Mouse (Mus musculus) limb, embryonic 12.5 days (tissue): Measurements from ENCODE around the gene Cd247. TPM values are rescaled to one million over a fixed set of nuclear protein-coding genes. Genes with fewer than 3 reads are reported as not detected.
A peak's percentile ranks its signal among the peaks of the same experiment; 100 is the strongest.
"Not testable (repeated sequence)": the region's sequence is repeated elsewhere in the genome, so short reads cannot be mapped to it uniquely, and the experiment has no call there.

Source experiments
- ATAC-seq: fragments of 200-750 bp; cut with Nextera tagmentation; 2 replicates; pipeline ENCODE4 v1.8.0; 2017; ENCODE audit warnings: low read depth, moderate TSS enrichment; ENCODE audit not compliant: insufficient number of reproducible peaks, insufficient read depth, low FRiP score, low TSS enrichment
- H3K27ac ChIP-seq: fragments of 300-500 bp; sonication (generic); 2 replicates; pipeline ENCODE4 v1.5.1; 2016; ENCODE audit warnings: mild to moderate bottlenecking, moderate library complexity
- H3K27me3 ChIP-seq: fragments of 300-500 bp; sonication (generic); 2 replicates; pipeline ENCODE4 v1.6.1; 2016; ENCODE audit warnings: mild to moderate bottlenecking, moderate library complexity
- H3K36me3 ChIP-seq: fragments of 300-500 bp; sonication (generic); 2 replicates; pipeline ENCODE4 v1.6.1; 2016; ENCODE audit warnings: mild to moderate bottlenecking, moderate library complexity
- H3K4me1 ChIP-seq: fragments of 300-500 bp; sonication (generic); replicated peaks from 2 replicates; pipeline ENCODE4 v1.6.1; 2016
- H3K4me2 ChIP-seq: fragments of 300-500 bp; sonication (generic); 2 replicates; pipeline ENCODE4 v1.6.1; 2016; ENCODE audit warnings: mild to moderate bottlenecking, moderate library complexity
- H3K4me3 ChIP-seq: fragments of 300-500 bp; sonication (generic); replicated peaks from 2 replicates; pipeline ENCODE4 v1.5.1; 2016; ENCODE audit warnings: mild to moderate bottlenecking
- H3K9ac ChIP-seq: fragments of 300-500 bp; sonication (generic); replicated peaks from 2 replicates; pipeline ENCODE4 v1.6.1; 2016; ENCODE audit warnings: mild to moderate bottlenecking, moderate library complexity
- H3K9me3 ChIP-seq: fragments of 300-500 bp; sonication (generic); 2 replicates; pipeline ENCODE4 v1.6.1; 2016; ENCODE audit warnings: mild to moderate bottlenecking, moderate library complexity
- WGBS: fragments of 180-500 bp; shearing (Covaris S2); methylation state at CpG from one replicate; pipeline ENCODE4 v1.1.7; 2016; 5-methylcytosine and 5-hydroxymethylcytosine counted together
- polyA plus RNA-seq: library from polyadenylated mRNA; unstranded; fragments of >200 nt; fragmentation: Nextera tagmentation; extraction: Ambion mirVana; gene quantifications from 2 replicates; pipeline ENCODE4 v1.2.1, GENCODE M21; 2016

Cd247 gene
- 1.4 and 1.6 TPM in 2 replicates for polyA plus RNA-seq

- ATAC-seq: no peak
- Histone ChIP-seq H3K27ac (no peak within 1 kb of the TSS), H3K9me3 (no peaks in the 10 kb centered on the region), H3K9ac (no peak within 1 kb of the TSS), H3K4me1 (peaks cover 21% of the 10 kb centered on the region), H3K36me3 (no peaks in the 10 kb centered on the region), H3K27me3 (peaks cover 9% of the 10 kb centered on the region), H3K4me2 (no peak within 1 kb of the TSS), H3K4me3 (no peak within 1 kb of the TSS)
- 72% methylated on average over 8 of the region's 8 CpGs for WGBS
Measured at GRCm38 (mm10) chr1:165788511-165788910, at the start of gene Cd247. Gene Cd247, plus strand, starts transcription at chr1:165788681.

GRCm38 (mm10) chr1:165738985-165739384 lies 49.5 kb upstream of the Cd247 start:
- H3K9ac ChIP-seq: no peak overlapping the region
- 38% methylated on average over 1 of the region's 1 CpGs for WGBS
- peaks cover 5% of the 10 kb centered on the region; the same call in 1 of the 2 replicates for H3K27me3 ChIP-seq

GRCm38 (mm10) chr1:165741989-165742388 lies 46.5 kb upstream of the Cd247 start:
- Histone ChIP-seq H3K4me1 (no peaks in the 10 kb centered on the region), H3K4me3 (no peak overlapping the region), H3K4me2 (no peak overlapping the region), H3K9ac (no peak overlapping the region), H3K27me3 (no peaks in the 10 kb centered on the region), H3K36me3 (no peaks in the 10 kb centered on the region), H3K9me3 (no peaks in the 10 kb centered on the region), H3K27ac (no peak overlapping the region)
- 84% methylated on average over 8 of the region's 8 CpGs for WGBS
- no peak for ATAC-seq

More at GRCm38 (mm10) chr1:165738985-165739384, 49.5 kb upstream of the Cd247 start:
- Histone ChIP-seq H3K9me3 (no peaks in the 10 kb centered on the region), H3K4me2 (no peak overlapping the region), H3K4me3 (no peak overlapping the region), H3K27ac (no peak overlapping the region), H3K36me3 (no peaks in the 10 kb centered on the region), H3K4me1 (no peaks in the 10 kb centered on the region)
- ATAC-seq: no peak

DNA sequence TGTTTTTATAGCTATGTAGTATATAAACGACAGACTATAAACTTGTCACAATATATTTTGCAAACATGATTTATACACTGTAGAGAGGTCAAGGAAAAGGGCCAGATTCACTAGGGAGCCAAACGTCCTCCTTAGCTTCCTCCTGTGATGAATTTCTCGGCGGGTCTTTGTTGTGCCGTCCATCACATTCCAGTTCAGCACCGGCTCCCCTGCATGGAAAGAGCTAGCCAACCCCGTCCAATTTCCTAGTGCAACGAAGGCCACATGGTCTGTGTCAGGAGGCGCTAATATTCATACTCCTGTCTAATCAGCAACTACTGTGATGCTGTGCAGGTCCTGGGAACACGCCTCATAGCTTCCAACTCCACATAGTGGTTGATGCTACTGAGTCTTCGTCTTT lies 40.4 kb upstream of the Cd247 start:
- H3K4me1 ChIP-seq: no peaks in the 10 kb centered on the region

DNA sequence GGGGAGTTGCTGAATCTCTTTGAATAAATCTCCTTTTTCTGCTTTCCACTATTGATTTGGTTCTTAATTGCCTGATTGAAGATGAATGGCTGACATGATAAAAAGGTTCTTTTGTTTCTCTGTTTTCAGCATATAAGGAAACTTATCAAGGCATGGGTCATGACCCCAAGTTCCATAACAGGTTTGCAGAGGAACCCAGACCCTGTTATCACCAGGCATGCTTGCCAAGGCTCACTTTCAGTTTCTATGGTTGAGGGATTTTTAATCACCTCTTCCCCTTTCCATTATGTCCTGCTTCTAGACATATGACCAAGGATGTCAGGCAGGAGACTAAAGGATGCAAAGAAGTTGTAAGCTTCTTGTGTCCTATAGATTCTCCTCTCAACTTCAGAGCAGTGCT lies 37.3 kb upstream of the Cd247 start:
- ATAC-seq: no peak
- H3K4me2 ChIP-seq: no peak overlapping the region
- no peaks in the 10 kb centered on the region for H3K9me3 ChIP-seq

More for the DNA sequence above, 40.4 kb upstream of the Cd247 start:
- Histone ChIP-seq H3K4me3 (no peak overlapping the region), H3K9ac (no peak overlapping the region), H3K36me3 (no peaks in the 10 kb centered on the region), H3K4me2 (no peak overlapping the region), H3K27me3 (no peaks in the 10 kb centered on the region), H3K27ac (no peak overlapping the region), H3K9me3 (no peaks in the 10 kb centered on the region)
- WGBS: 27% methylated on average over 11 of the region's 11 CpGs
- ATAC-seq: no peak

DNA sequence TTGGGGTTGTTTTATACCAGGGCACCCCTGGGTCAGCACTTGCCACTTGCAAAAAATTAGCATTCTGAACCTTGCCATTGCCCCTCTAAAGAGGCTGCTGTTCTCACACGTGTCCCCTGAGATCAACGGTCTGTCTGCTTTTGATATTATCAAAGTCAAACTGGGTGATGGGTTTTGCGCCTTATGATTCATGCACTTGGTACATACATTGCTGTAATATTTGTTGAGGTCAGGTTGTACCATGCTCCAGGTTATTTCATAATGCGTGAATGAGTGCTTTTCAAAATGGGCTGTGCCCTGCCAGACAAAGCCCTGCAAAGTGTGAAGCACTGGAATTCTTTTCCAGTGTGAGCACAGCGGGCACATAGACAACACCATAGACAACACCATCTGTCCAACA lies 36.6 kb upstream of the Cd247 start:
- ATAC-seq: no peak
- H3K4me3 ChIP-seq: no peak overlapping the region
- H3K36me3 ChIP-seq: no peaks in the 10 kb centered on the region
- H3K4me2 ChIP-seq: no peak overlapping the region
- no peaks in the 10 kb centered on the region for H3K4me1 ChIP-seq
- WGBS: 76% methylated on average over 5 of the region's 5 CpGs
- H3K9me3 ChIP-seq: no peaks in the 10 kb centered on the region
- H3K27ac ChIP-seq: no peak overlapping the region
- no peak overlapping the region for H3K9ac ChIP-seq
- H3K27me3 ChIP-seq: no peaks in the 10 kb centered on the region

More for the DNA sequence above, 37.3 kb upstream of the Cd247 start:
- Histone ChIP-seq H3K36me3 (no peaks in the 10 kb centered on the region), H3K9ac (no peak overlapping the region), H3K27ac (no peak overlapping the region), H3K4me1 (no peaks in the 10 kb centered on the region), H3K27me3 (no peaks in the 10 kb centered on the region), H3K4me3 (no peak overlapping the region)

GRCm38 (mm10) chr1:165754205-165754604 lies 34.3 kb upstream of the Cd247 start:
- 88% methylated on average over 6 of the region's 6 CpGs for WGBS
- Histone ChIP-seq H3K27me3 (no peaks in the 10 kb centered on the region), H3K4me1 (no peaks in the 10 kb centered on the region)

DNA sequence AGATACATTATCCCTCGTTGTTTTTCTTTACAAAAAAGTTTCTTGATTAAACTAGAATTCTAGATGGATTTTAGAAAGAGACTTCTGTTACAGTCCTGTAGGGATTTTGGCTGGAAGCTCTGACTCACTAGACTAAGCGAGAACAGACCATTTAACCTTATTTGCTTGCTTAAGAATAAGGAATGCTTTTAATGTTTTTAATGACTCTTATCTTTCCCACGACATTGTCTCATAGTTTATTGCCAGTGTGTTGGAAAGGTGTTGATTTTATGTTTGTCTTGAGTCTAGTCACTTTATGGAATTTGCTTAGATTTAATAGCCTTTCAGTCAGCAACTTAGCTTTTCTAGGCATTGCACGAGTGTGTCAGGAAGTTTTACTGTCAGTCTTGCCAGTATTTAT lies 33.3 kb upstream of the Cd247 start:
- H3K9ac ChIP-seq: no peak overlapping the region
- ATAC-seq: no peak
- H3K4me3 ChIP-seq: no peak overlapping the region
- 29% methylated on average over 4 of the region's 4 CpGs for WGBS
- H3K27ac ChIP-seq: no peak overlapping the region
- H3K4me2 ChIP-seq: no peak overlapping the region
- no peaks in the 10 kb centered on the region for H3K27me3 ChIP-seq
- no peaks in the 10 kb centered on the region for H3K4me1 ChIP-seq
- no peaks in the 10 kb centered on the region for H3K9me3 ChIP-seq
- H3K36me3 ChIP-seq: no peaks in the 10 kb centered on the region

More at GRCm38 (mm10) chr1:165754205-165754604, 34.3 kb upstream of the Cd247 start:
- ATAC-seq: no peak
- Histone ChIP-seq H3K4me2 (no peak overlapping the region), H3K36me3 (no peaks in the 10 kb centered on the region), H3K9ac (no peak overlapping the region), H3K4me3 (no peak overlapping the region), H3K27ac (no peak overlapping the region), H3K9me3 (no peaks in the 10 kb centered on the region)

- Histone ChIP-seq H3K36me3 (no peaks in the 10 kb centered on the region), H3K4me3 (no peak overlapping the region), H3K4me1 (peaks cover 7% of the 10 kb centered on the region), H3K4me2 (no peak overlapping the region), H3K27ac (no peak overlapping the region), H3K27me3 (peaks cover 17% of the 10 kb centered on the region), H3K9me3 (no peaks in the 10 kb centered on the region), H3K9ac (no peak overlapping the region)
- WGBS: 75% methylated on average over 3 of the region's 3 CpGs
- no peak for ATAC-seq
Measured at GRCm38 (mm10) chr1:165761522-165762305, 26.8 kb upstream of the Cd247 start.

GRCm38 (mm10) chr1:165762498-165762897 lies 26.0 kb upstream of the Cd247 start:
- WGBS: 76% methylated on average over 2 of the region's 2 CpGs

DNA sequence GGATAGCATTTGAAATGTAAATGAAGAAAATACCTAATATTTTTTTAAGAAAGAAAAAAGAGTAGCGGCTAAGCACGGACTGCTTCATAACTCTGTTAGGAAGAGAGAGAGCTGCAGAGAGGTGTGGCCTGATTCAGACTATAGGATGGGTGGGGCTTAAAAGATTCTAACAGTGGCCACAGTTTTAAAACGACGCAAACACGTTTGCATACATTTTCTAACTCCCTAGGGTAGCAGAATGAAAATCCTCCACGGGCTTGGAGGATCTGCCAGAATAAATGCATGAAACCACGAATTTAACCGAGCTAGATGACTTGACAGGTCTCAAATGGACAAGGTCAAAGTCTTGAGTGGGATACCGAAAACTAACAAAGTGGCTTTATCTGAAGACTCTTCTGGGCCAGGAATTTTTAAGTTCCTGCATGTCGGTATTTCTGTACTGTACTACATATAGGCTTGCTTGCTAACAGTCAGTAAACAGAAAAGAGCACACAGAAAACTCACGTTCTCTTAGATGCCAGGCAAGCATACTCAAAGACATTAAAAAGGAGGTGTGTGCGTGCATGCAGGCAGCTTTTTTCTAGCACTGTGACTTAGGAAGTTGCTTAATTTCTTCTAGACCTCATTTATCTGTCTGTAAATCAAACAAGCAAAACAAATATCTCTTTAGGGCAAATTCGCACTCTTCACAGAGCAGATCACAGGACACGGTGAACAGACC lies 25.4 kb upstream of the Cd247 start:
- no peak for ATAC-seq
- Histone ChIP-seq H3K27me3 (peaks cover 25% of the 10 kb centered on the region), H3K4me2 (peak overlapping the region; percentile 89), H3K4me1 (peaks cover 7% of the 10 kb centered on the region), H3K4me3 (peak overlapping the region; percentile 79), H3K9me3 (no peaks in the 10 kb centered on the region), H3K36me3 (no peaks in the 10 kb centered on the region), H3K27ac (no peak overlapping the region), H3K9ac (no peak overlapping the region)
- 35% methylated on average over 14 of the region's 14 CpGs for WGBS

More at GRCm38 (mm10) chr1:165762498-165762897, 26.0 kb upstream of the Cd247 start:
- H3K27me3 ChIP-seq: peaks cover 21% of the 10 kb centered on the region
- not testable (repeated sequence) for H3K4me2 ChIP-seq, ATAC-seq, H3K9me3 ChIP-seq, H3K9ac ChIP-seq, H3K27ac ChIP-seq, H3K4me3 ChIP-seq, H3K36me3 ChIP-seq, H3K4me1 ChIP-seq
